Mouse (Mus musculus): ENCODE measurements around the gene Zfyve27. TPM values are rescaled to one million over a fixed set of nuclear protein-coding genes. Genes with fewer than 3 reads are reported as not detected.
A peak's percentile ranks its signal among the peaks of the same experiment; 100 is the strongest.

The Zfyve27 gene
- polyA plus RNA-seq, 1 experiment from 2014 or later: 22.5 TPM

GRCm38 (mm10) chr19:42129509-42130293 is 34.0 kb upstream of the Zfyve27 start:
- Histone ChIP-seq H3K27me3 (no peaks in the 10 kb centered on the region), H3K9me3 (no peaks in the 10 kb centered on the region), H3K9ac (no peak overlapping the region), H3K36me3 (peaks cover 7% of the 10 kb centered on the region), H3K4me1 (peaks cover 34% of the 10 kb centered on the region), H3K27ac (peak overlapping the region; percentile 93), H3K4me2 (peak overlapping the region; percentile 90), H3K4me3 (peak overlapping the region; percentile 69)
- 26% methylated on average over 14 of the region's 14 CpGs for WGBS
- no peak for ATAC-seq (ENCODE audit: insufficient number of reproducible peaks, low FRiP score, low TSS enrichment, low read depth)

- Histone ChIP-seq H3K27ac (peak overlapping the region; percentile 93), H3K4me3 (no peak overlapping the region), H3K36me3 (peaks cover 1% of the 10 kb centered on the region; the same call in 1 of the 2 replicates), H3K27me3 (no peaks in the 10 kb centered on the region), H3K4me1 (peaks cover 34% of the 10 kb centered on the region), H3K4me2 (no peak overlapping the region), H3K9ac (no peak overlapping the region), H3K9me3 (no peaks in the 10 kb centered on the region)
- WGBS: 59% methylated on average over 3 of the region's 3 CpGs
- no peak for ATAC-seq (ENCODE audit: insufficient number of reproducible peaks, low FRiP score, low TSS enrichment, low read depth)
These were observed 33.5 kb upstream of the Zfyve27 start for GRCm38 (mm10) chr19:42130294-42130606.

- Histone ChIP-seq H3K4me2 (no peak overlapping the region), H3K27me3 (no peaks in the 10 kb centered on the region), H3K9ac (no peak overlapping the region), H3K36me3 (no peaks in the 10 kb centered on the region), H3K27ac (peak overlapping the region; percentile 22; the same call in 1 of the 2 replicates), H3K4me3 (no peak overlapping the region), H3K4me1 (peaks cover 34% of the 10 kb centered on the region), H3K9me3 (no peaks in the 10 kb centered on the region)
- 48% methylated on average over 5 of the region's 5 CpGs for WGBS
- ATAC-seq (ENCODE audit: insufficient number of reproducible peaks, low FRiP score, low TSS enrichment, low read depth): no peak
These were observed 32.6 kb upstream of the Zfyve27 start for GRCm38 (mm10) chr19:42131101-42131500.

- Histone ChIP-seq H3K4me3 (no peak overlapping the region), H3K27me3 (no peaks in the 10 kb centered on the region)
These were observed 28.7 kb upstream of the Zfyve27 start for GRCm38 (mm10) chr19:42135070-42135469.

GRCm38 (mm10) chr19:42136126-42136525 is 27.6 kb upstream of the Zfyve27 start:
- Histone ChIP-seq H3K9me3 (no peaks in the 10 kb centered on the region), H3K4me1 (peaks cover 2% of the 10 kb centered on the region; the same call in 1 of the 2 replicates), H3K9ac (no peak overlapping the region), H3K27me3 (no peaks in the 10 kb centered on the region), H3K4me3 (no peak overlapping the region), H3K36me3 (no peaks in the 10 kb centered on the region), H3K27ac (no peak overlapping the region), H3K4me2 (no peak overlapping the region)
- WGBS: 20% methylated on average over 5 of the region's 5 CpGs
- ATAC-seq (ENCODE audit: insufficient number of reproducible peaks, low FRiP score, low TSS enrichment, low read depth): no peak

More at GRCm38 (mm10) chr19:42135070-42135469, 28.7 kb upstream of the Zfyve27 start:
- no peak overlapping the region for H3K27ac ChIP-seq
- H3K36me3 ChIP-seq: no peaks in the 10 kb centered on the region
- H3K4me1 ChIP-seq: peaks cover 10% of the 10 kb centered on the region
- no peak overlapping the region for H3K4me2 ChIP-seq
- no peaks in the 10 kb centered on the region for H3K9me3 ChIP-seq
- no peak overlapping the region for H3K9ac ChIP-seq
- ATAC-seq (ENCODE audit: insufficient number of reproducible peaks, low FRiP score, low TSS enrichment, low read depth): no peak

GRCm38 (mm10) chr19:42137167-42137672 is 26.5 kb upstream of the Zfyve27 start:
- no peak overlapping the region for H3K4me3 ChIP-seq

GRCm38 (mm10) chr19:42138517-42139285 is 25.1 kb upstream of the Zfyve27 start:
- Histone ChIP-seq H3K9ac (no peak overlapping the region), H3K27me3 (no peaks in the 10 kb centered on the region), H3K4me1 (no peaks in the 10 kb centered on the region), H3K36me3 (no peaks in the 10 kb centered on the region), H3K4me2 (no peak overlapping the region), H3K4me3 (no peak overlapping the region), H3K27ac (no peak overlapping the region), H3K9me3 (no peaks in the 10 kb centered on the region)
- ATAC-seq (ENCODE audit: insufficient number of reproducible peaks, low FRiP score, low TSS enrichment, low read depth): no peak
- WGBS: 79% methylated on average over 15 of the region's 15 CpGs

More at GRCm38 (mm10) chr19:42137167-42137672, 26.5 kb upstream of the Zfyve27 start:
- no peak overlapping the region for H3K9ac ChIP-seq
- no peaks in the 10 kb centered on the region for H3K4me1 ChIP-seq
- no peaks in the 10 kb centered on the region for H3K9me3 ChIP-seq
- 95% methylated on average over 4 of the region's 4 CpGs for WGBS
- no peak for ATAC-seq (ENCODE audit: insufficient number of reproducible peaks, low FRiP score, low TSS enrichment, low read depth)
- no peak overlapping the region for H3K4me2 ChIP-seq
- no peaks in the 10 kb centered on the region for H3K27me3 ChIP-seq
- H3K27ac ChIP-seq: no peak overlapping the region
- H3K36me3 ChIP-seq: no peaks in the 10 kb centered on the region

- H3K36me3 ChIP-seq: no peaks in the 10 kb centered on the region
- H3K9ac ChIP-seq: no peak overlapping the region
- H3K9me3 ChIP-seq: no peaks in the 10 kb centered on the region
- peaks cover 3% of the 10 kb centered on the region for H3K4me1 ChIP-seq
- H3K4me3 ChIP-seq: no peak overlapping the region
- no peak overlapping the region for H3K27ac ChIP-seq
- 74% methylated on average over 5 of the region's 5 CpGs for WGBS
- no peaks in the 10 kb centered on the region for H3K27me3 ChIP-seq
- ATAC-seq (ENCODE audit: insufficient number of reproducible peaks, low FRiP score, low TSS enrichment, low read depth): no peak
- no peak overlapping the region for H3K4me2 ChIP-seq
These were observed 23.8 kb upstream of the Zfyve27 start for GRCm38 (mm10) chr19:42139724-42140517.

GRCm38 (mm10) chr19:42141998-42142397 is 21.8 kb upstream of the Zfyve27 start:
- H3K36me3 ChIP-seq: no peaks in the 10 kb centered on the region
- no peak overlapping the region for H3K4me3 ChIP-seq
- 69% methylated on average over 3 of the region's 3 CpGs for WGBS
- H3K4me1 ChIP-seq: peaks cover 12% of the 10 kb centered on the region
- H3K9ac ChIP-seq: no peak overlapping the region
- H3K4me2 ChIP-seq: no peak overlapping the region
- H3K9me3 ChIP-seq: no peaks in the 10 kb centered on the region
- no peak for ATAC-seq (ENCODE audit: insufficient number of reproducible peaks, low FRiP score, low TSS enrichment, low read depth)
- H3K27ac ChIP-seq: no peak overlapping the region
- no peaks in the 10 kb centered on the region for H3K27me3 ChIP-seq

GRCm38 (mm10) chr19:42142757-42143156 is 21.0 kb upstream of the Zfyve27 start:
- Histone ChIP-seq H3K4me1 (peaks cover 13% of the 10 kb centered on the region), H3K4me3 (no peak overlapping the region), H3K9ac (no peak overlapping the region), H3K27ac (no peak overlapping the region), H3K4me2 (no peak overlapping the region), H3K9me3 (no peaks in the 10 kb centered on the region), H3K27me3 (no peaks in the 10 kb centered on the region), H3K36me3 (no peaks in the 10 kb centered on the region)
- ATAC-seq (ENCODE audit: insufficient number of reproducible peaks, low FRiP score, low TSS enrichment, low read depth): no peak
- WGBS: 81% methylated on average over 2 of the region's 2 CpGs

- 55% methylated on average over 6 of the region's 6 CpGs for WGBS
- no peaks in the 10 kb centered on the region for H3K27me3 ChIP-seq
- peaks cover 25% of the 10 kb centered on the region for H3K4me1 ChIP-seq
- no peak overlapping the region for H3K27ac ChIP-seq
- no peak overlapping the region for H3K4me2 ChIP-seq
- H3K9ac ChIP-seq: no peak overlapping the region
- no peak for ATAC-seq (ENCODE audit: insufficient number of reproducible peaks, low FRiP score, low TSS enrichment, low read depth)
- H3K9me3 ChIP-seq: no peaks in the 10 kb centered on the region
- H3K4me3 ChIP-seq: no peak overlapping the region
- H3K36me3 ChIP-seq: no peaks in the 10 kb centered on the region
These were observed 19.7 kb upstream of the Zfyve27 start for GRCm38 (mm10) chr19:42144067-42144466.

All from limb, embryonic 15.5 days (tissue).